In the genomic region with DNA sequence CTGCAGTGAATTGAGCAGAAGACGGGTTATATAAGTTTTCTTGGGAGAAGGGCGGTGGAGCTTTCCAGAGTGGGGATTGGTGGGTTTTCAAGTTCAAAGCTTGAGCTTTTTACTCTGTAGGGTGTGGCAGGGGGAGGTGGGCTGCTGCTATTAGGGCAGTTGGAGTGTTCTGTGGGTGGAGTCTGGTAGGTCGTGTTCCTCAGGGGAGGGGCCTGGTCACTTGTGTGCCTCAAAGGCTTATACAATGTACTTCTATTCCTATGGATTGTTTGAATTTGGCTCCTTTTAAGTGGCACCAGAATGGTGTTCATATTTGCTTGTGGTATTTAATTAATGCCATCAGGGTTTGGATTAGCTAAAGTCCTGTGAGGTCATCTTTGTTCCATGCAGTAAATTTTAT, we compare ENCODE assay signal across 17 mouse cellular contexts. TPM values are rescaled to one million over a fixed set of nuclear protein-coding genes. Genes with fewer than 3 reads are reported as not detected.
DNase-seq lines count a peak whose midpoint lies in the region; ATAC-seq lines count a peak whose summit lies in the region.
"Had no signal": no experiment of that assay in that cellular context is flagged by ENCODE, and none has a peak within 500 bp of the region (broad histone marks: within the 10 kb centered on the region; RNA-seq: fewer than 3 reads in every experiment).

No protein-coding gene starts in this region.

- H3K4me3 ChIP-seq in lung, embryonic 15.5 days: no peak overlapping the region
- no peak overlapping the region for H3K4me3 ChIP-seq in liver, embryonic 13.5 days (replicated peaks)
- no peak overlapping the region for H3K4me3 ChIP-seq in hindbrain, embryonic 14.5 days (replicated peaks; ENCODE audit: low read length)
- H3K4me3 ChIP-seq: layer of hippocampus, adult 2 months; megakaryocyte, embryonic 14.5 days; myocyte had no signal

- peaks cover 27% of the 10 kb centered on the region for H3K4me1 ChIP-seq in lung, embryonic 15.5 days
- peaks cover 10% of the 10 kb centered on the region for H3K4me1 ChIP-seq in liver, embryonic 13.5 days (replicated peaks)
- H3K4me1 ChIP-seq in hindbrain, embryonic 14.5 days (replicated peaks; ENCODE audit: control insufficient read depth, insufficient read depth, low read length): no peaks in the 10 kb centered on the region

- H3K4me2 ChIP-seq in lung, embryonic 15.5 days: no peak overlapping the region
- H3K4me2 ChIP-seq in liver, embryonic 13.5 days: no peak overlapping the region
- H3K4me2 ChIP-seq in hindbrain, embryonic 14.5 days (replicated peaks): no peak overlapping the region

- 63% methylated on average over 3 of the region's 3 CpGs for WGBS in lung, embryonic 15.5 days
- 54% methylated on average over 3 of the region's 3 CpGs for WGBS in liver, embryonic 13.5 days (ENCODE audit: insufficient replicate concordance)
- 79% methylated on average over 3 of the region's 3 CpGs for WGBS in hindbrain, embryonic 14.5 days

- H3K9me3 ChIP-seq in lung, embryonic 15.5 days: no peaks in the 10 kb centered on the region
- no peaks in the 10 kb centered on the region for H3K9me3 ChIP-seq in liver, embryonic 13.5 days (replicated peaks)
- H3K9me3 ChIP-seq in hindbrain, embryonic 14.5 days (ENCODE audit: control insufficient read depth, low read length): no peaks in the 10 kb centered on the region

- ATAC-seq in lung, embryonic 15.5 days (ENCODE audit: borderline replicate concordance, extremely low read depth, low FRiP score, low TSS enrichment): peak; percentile 73
- ATAC-seq in liver, embryonic 13.5 days (ENCODE audit: low read depth): 0 out of 2 replicates have a peak, but pooled peaks have one; percentile 23
- no peak for ATAC-seq in hindbrain, embryonic 14.5 days (ENCODE audit: low FRiP score)
- ATAC-seq in monocyte, adult 5-6 weeks (replicated peaks; ENCODE audit: insufficient number of reproducible peaks, low FRiP score, low TSS enrichment, poor library complexity, severe bottlenecking): no peak

- H3K9ac ChIP-seq in lung, embryonic 15.5 days: no peak overlapping the region
- H3K9ac ChIP-seq in liver, embryonic 13.5 days: no peak overlapping the region
- no peak overlapping the region for H3K9ac ChIP-seq in hindbrain, embryonic 14.5 days

- H3K27me3 ChIP-seq in lung, embryonic 15.5 days: no peaks in the 10 kb centered on the region
- H3K27me3 ChIP-seq in liver, embryonic 13.5 days: no peaks in the 10 kb centered on the region
- no peaks in the 10 kb centered on the region for H3K27me3 ChIP-seq in hindbrain, embryonic 14.5 days (ENCODE audit: control insufficient read depth, insufficient read depth, low read length)

- peak overlapping the region; percentile 75 for H3K27ac ChIP-seq in lung, embryonic 15.5 days
- H3K27ac ChIP-seq in liver, embryonic 13.5 days: no peak overlapping the region
- H3K27ac ChIP-seq in hindbrain, embryonic 14.5 days: no peak overlapping the region
- H3K27ac ChIP-seq: layer of hippocampus, adult 2 months had no signal

- H3K36me3 ChIP-seq in lung, embryonic 15.5 days: no peaks in the 10 kb centered on the region
- no peaks in the 10 kb centered on the region for H3K36me3 ChIP-seq in liver, embryonic 13.5 days
- no peaks in the 10 kb centered on the region for H3K36me3 ChIP-seq in hindbrain, embryonic 14.5 days (replicated peaks; ENCODE audit: control insufficient read depth, insufficient read depth)

- no peak for DNase-seq in lung, adult 18-20 months
- DNase-seq in induced T-regulatory cell, adult 2 months (ENCODE audit: low read depth): peak; percentile 7
- no peak for DNase-seq in liver, embryonic 13.5 days
- DNase-seq in hindbrain, embryonic 14.5 days (ENCODE audit: low spot score): no peak
- no peak for DNase-seq in layer of hippocampus, postnatal 25 days (ENCODE audit: extremely low spot score in 1 of 2, low spot score in 1 of 2)
- DNase-seq: adrenal gland, adult 8-10 months; cerebellum, adult 11 months; cerebellum, postnatal 14 days; heart, adult 18-20 months; kidney, adult 8-10 months; kidney, postnatal 14 days; midbrain, embryonic 14.5 days had no signal

RNA-seq across cellular contexts. Expression of gene 2010111I01Rik, which starts 12.6 kb away (rescaled TPM):
- polyA plus RNA-seq in lung, embryonic 15.5 days (2015; fragmentation: Nextera tagmentation; extraction: Ambion mirVana): 129 and 133 TPM in 2 replicates
- 16.5 and 17.2 TPM in 2 replicates for polyA plus RNA-seq in liver, embryonic 13.5 days (2015; fragmentation: Nextera tagmentation; extraction: Ambion mirVana)
- 29.6 and 32.6 TPM in 2 replicates for polyA plus RNA-seq in hindbrain, embryonic 14.5 days (2014; fragmentation: Nextera tagmentation; extraction: Ambion mirVana)
- total RNA-seq in monocyte, adult 5-6 weeks (2017): 27.0 to 41.7 TPM (median 31.3 TPM) in 3 replicates
- 10 to 100 TPM; 70.6 to 82.7 TPM for total RNA-seq in layer of hippocampus, postnatal 25 days (2021)

Comparison
In these comparisons a context has a peak if more than half of its experiments do, and no peak if none do; other contexts are left out.
1. ATAC-seq: peak in lung, embryonic 15.5 days (single experiment) and liver, embryonic 13.5 days (single experiment); none in hindbrain, embryonic 14.5 days (single experiment) and monocyte, adult 5-6 weeks (single experiment).